In genomic region chr5:43584464-43584863, GRCm38 (mm10) we compare ENCODE assay signal across 23 mouse cellular contexts.
A peak's percentile ranks its signal among the peaks of the same experiment; 100 is the strongest.
DNase-seq lines count a peak whose midpoint lies in the region; ATAC-seq and TF ChIP-seq lines count a peak whose summit lies in the region.
"Had no signal": no experiment of that assay in that cellular context is flagged by ENCODE, and none has a peak within 500 bp of the region (broad histone marks: within the 10 kb centered on the region; RNA-seq: fewer than 3 reads in every experiment).

No protein-coding gene starts in this region.

- H3K4me3 ChIP-seq in limb, embryonic 14.5 days (replicated peaks; ENCODE audit: low read length), result no peak overlapping the region
- H3K4me3 ChIP-seq: embryonic facial prominence, embryonic 15.5 days; forebrain, embryonic 12.5 days; heart, embryonic 12.5 days; layer of hippocampus, adult 2 months; liver, embryonic 15.5 days; midbrain, embryonic 10.5 days; myocyte; neural tube, embryonic 12.5 days had no signal

- no peak overlapping the region for H3K4me2 ChIP-seq in limb, embryonic 14.5 days (replicated peaks; ENCODE audit: low read depth, low read length, severe bottlenecking)
- H3K4me2 ChIP-seq: embryonic facial prominence, embryonic 15.5 days; forebrain, embryonic 12.5 days; heart, embryonic 12.5 days; hindbrain, embryonic 14.5 days; liver, embryonic 15.5 days; neural tube, embryonic 12.5 days had no signal

- no peaks in the 10 kb centered on the region for H3K27me3 ChIP-seq in limb, embryonic 14.5 days (ENCODE audit: control insufficient read depth, insufficient read depth, low read length)
- H3K27me3 ChIP-seq: embryonic facial prominence, embryonic 15.5 days; forebrain, embryonic 12.5 days; heart, embryonic 12.5 days; liver, embryonic 15.5 days; neural tube, embryonic 12.5 days had no signal

- TF ChIP-seq POLR2A in limb, embryonic 14.5 days (IDR thresholded peaks at IDR 0.05; ENCODE audit: borderline replicate concordance, extremely low read depth, insufficient read depth, insufficient read length), result no peak

- DNase-seq in kidney, postnatal 10 days, result peak; percentile 25
- DNase-seq in kidney, postnatal 14 days, result no peak
- DNase-seq in lung, postnatal 10 days, result peak; percentile 17
- no peak for DNase-seq in lung, adult 18-20 months
- peak; percentile 44 for DNase-seq in limb, embryonic 14.5 days (ENCODE audit: low spot score)
- no peak for DNase-seq in layer of hippocampus, postnatal 14 days (ENCODE audit: low spot score in 2 of 2)
- DNase-seq: adrenal gland, postnatal 25 days; B cell, adult 2 months; cerebellum, adult 18-20 months; cerebellum, postnatal 10 days; gastrocnemius, postnatal 14 days; right cerebral cortex, postnatal 4 days; thymus, postnatal 4 days had no signal

- WGBS in limb, embryonic 14.5 days, result 4% methylated on average over 1 of the region's 1 CpGs

- H3K27ac ChIP-seq in limb, embryonic 14.5 days (replicated peaks; ENCODE audit: low read depth, low read length), result no peak overlapping the region
- H3K27ac ChIP-seq: forebrain, embryonic 12.5 days; hindbrain, embryonic 14.5 days; layer of hippocampus, adult 2 months; liver, embryonic 15.5 days; midbrain, embryonic 10.5 days; neural tube, embryonic 12.5 days had no signal

- no peaks in the 10 kb centered on the region for H3K9me3 ChIP-seq in limb, embryonic 14.5 days (ENCODE audit: control insufficient read depth, low read length)
- H3K9me3 ChIP-seq: embryonic facial prominence, embryonic 15.5 days; forebrain, embryonic 12.5 days; heart, embryonic 12.5 days; liver, embryonic 15.5 days; midbrain, embryonic 10.5 days; neural tube, embryonic 12.5 days had no signal

- no peak for ATAC-seq in limb, embryonic 14.5 days (ENCODE audit: low FRiP score, low read depth)
- ATAC-seq: intestine, postnatal 0 days had no signal

- no peaks in the 10 kb centered on the region for H3K36me3 ChIP-seq in limb, embryonic 14.5 days (ENCODE audit: control insufficient read depth, insufficient read depth, low read length)
- H3K36me3 ChIP-seq: embryonic facial prominence, embryonic 15.5 days; forebrain, embryonic 12.5 days; heart, embryonic 12.5 days; liver, embryonic 15.5 days; midbrain, embryonic 10.5 days; neural tube, embryonic 12.5 days had no signal

- H3K9ac ChIP-seq in limb, embryonic 14.5 days (ENCODE audit: low read depth, low read length, severe bottlenecking), result no peak overlapping the region
- H3K9ac ChIP-seq: embryonic facial prominence, embryonic 15.5 days; forebrain, embryonic 12.5 days; heart, embryonic 12.5 days; hindbrain, embryonic 14.5 days; liver, embryonic 15.5 days; neural tube, embryonic 12.5 days had no signal

- H3K4me1 ChIP-seq in limb, embryonic 14.5 days (ENCODE audit: control insufficient read depth, insufficient read depth, low read length), result peaks cover 17% of the 10 kb centered on the region
- H3K4me1 ChIP-seq: heart, embryonic 12.5 days; liver, embryonic 15.5 days; neural tube, embryonic 12.5 days had no signal

Comparison
In these comparisons a context has a peak if more than half of its experiments do, and no peak if none do; other contexts are left out.
1. DNase-seq: peak in kidney, postnatal 10 days (single experiment), lung, postnatal 10 days (single experiment) and limb, embryonic 14.5 days (single experiment); none in kidney, postnatal 14 days (single experiment), lung, adult 18-20 months (0 of 2) and layer of hippocampus, postnatal 14 days (0 of 2).